Mouse (Mus musculus) fibroblast of lung, adult 2 months (primary cell): ENCODE data around the gene Tbc1d22a.
"Not testable (repeated sequence)": the region's sequence is repeated elsewhere in the genome, so short reads cannot be mapped to it uniquely, and the experiment has no call there.

Experiments used
- DNase-seq: peaks from one replicate; pipeline ENCODE4 v3.0.0-alpha.2; 2011; ENCODE audit warnings: low read depth

Gene Tbc1d22a

DNA sequence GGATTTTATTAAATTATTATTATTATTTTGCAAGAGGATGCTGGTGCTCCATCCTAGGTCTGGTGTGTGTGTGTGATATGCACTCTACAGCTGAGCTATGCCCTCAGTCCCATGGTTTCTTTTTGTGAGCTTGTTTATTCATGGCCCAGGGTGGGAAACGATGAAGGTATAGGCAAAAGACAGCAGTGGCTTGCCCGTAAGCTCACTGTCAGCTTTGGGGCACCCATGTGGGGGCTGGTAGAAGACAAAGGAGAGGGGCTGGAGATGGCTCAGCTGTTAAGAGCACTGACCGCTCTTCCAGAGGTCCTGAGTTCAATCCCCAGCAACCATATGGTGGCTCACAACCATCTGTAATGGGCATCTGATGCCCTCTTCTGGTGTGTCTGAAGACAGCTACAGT is 32.9 kb upstream of the Tbc1d22a start:
- DNase-seq, result not testable (repeated sequence)

DNA sequence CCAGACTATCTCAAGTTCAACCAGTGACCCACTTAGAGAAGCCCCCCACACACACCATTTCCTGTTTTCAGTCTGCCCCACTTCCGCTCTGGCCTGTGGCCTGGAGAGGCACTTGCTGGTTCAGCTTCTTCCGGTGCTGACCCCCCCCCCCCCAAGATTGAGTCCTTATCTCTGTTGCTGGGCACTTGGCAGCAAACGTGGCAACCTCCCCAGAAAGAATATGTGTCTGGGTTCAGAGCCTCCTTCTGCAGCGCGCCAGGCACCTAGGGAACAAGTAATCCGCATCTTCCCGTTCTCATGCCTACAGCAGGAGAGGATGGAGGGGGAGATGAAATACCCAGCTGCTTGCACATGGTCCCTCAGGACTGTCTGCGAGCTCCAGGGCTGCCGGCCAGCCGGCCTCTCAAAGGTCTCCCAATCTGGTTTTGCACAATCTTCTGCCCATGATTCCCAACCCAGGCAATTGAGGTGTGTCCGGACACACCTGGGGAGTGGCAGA is 32.3 kb upstream of the Tbc1d22a start:
- DNase-seq, result no peak

DNA sequence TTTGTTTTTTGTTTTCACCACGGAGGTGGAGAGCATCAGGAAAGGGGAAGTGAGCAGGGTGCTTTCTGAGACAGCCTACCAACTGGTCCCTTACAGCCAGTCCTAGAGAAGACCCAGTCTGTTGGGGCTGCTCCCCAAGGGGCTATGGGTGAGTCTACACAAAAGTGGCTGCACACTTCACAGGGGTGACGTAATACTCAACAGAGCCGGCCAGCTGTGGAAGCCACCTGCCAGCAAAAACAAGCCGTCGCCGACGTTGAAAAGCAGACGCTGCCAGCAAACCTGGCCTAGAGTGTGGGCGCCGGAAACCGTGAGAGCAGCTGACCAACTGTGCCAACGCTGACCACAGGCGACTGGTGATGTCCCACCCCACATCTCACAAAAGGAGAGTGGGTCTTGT is 31.6 kb upstream of the Tbc1d22a start:
- no peak for DNase-seq

DNA sequence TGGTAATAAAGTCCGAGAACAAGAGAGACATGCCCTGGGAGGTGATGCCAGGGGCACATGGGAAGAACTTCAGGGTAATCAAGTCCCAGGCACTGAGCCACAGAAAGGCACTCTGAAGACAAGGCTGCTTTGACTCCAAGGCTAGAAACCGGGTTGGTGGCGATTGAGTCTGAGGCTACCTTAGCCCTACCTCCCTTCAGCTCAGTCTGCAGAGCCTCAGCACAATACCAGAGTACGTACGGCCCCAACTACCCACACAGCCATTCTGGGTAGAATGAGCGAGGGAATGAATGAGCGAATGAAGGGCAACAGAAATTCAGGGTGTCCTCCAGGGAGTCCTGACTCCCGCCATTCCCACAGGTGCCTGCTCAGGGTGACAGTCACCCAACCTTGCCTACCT is 30.8 kb upstream of the Tbc1d22a start:
- no peak for DNase-seq

DNA sequence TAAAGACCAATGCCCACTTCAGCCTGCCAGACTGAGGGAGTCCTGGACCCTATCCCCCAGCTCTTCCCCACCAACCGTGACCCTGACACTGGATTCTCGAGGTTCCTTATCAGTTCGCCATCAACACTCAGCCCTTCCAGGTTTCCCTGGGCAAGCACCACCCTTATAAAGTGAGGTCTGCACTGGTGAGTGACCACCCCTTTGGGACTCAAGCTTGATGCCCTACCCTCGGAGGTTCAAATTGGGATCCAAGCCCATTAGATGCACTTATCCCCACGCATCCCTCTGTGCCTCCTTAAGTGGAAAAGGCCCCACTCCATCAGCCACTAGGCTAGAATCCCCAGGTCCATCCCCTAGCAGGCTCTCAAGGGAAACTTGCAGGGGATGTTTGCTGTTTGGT is 30.2 kb upstream of the Tbc1d22a start:
- no peak for DNase-seq

DNA sequence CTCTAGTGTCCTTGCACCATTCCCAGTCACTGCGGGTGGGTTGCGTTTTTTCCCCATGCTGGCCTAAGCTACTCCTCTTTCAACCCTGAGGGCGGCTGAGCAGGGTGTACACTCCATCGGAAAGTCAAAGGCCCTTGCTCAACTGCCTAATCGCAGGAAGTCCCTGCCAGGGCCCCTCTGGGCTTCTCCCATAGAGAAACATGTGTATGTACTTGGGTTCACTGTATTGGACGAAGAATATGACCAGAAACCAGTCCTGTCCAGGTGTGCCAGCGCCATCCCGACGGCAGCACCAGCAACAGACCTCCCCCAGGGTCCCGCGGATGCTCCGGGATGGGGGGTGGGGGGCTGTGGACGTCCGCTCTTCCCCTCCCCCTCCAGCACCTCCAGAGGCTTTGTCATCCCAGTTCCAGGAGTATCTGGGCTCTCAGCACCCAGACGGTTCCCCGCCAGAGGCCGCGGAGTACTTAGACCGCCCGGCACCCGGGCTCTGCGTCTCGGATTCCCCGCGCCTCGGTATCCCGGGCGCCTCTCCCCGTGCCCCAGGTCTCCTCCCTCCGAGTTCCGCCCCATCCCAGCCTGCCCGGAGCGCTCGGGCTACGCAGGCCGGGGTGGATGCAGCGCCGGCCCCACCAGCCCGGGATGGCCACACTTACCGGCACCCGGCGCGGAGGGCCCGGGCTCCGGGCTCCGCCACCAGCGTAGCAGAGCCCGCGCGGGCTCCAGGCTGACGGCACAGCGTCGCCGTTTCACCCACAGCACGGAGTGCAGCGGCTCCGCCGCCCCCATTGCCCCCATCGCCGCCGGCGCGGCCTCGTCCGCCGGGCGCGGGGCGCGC is 29.2 kb upstream of the Tbc1d22a start:
- no peak for DNase-seq

DNA sequence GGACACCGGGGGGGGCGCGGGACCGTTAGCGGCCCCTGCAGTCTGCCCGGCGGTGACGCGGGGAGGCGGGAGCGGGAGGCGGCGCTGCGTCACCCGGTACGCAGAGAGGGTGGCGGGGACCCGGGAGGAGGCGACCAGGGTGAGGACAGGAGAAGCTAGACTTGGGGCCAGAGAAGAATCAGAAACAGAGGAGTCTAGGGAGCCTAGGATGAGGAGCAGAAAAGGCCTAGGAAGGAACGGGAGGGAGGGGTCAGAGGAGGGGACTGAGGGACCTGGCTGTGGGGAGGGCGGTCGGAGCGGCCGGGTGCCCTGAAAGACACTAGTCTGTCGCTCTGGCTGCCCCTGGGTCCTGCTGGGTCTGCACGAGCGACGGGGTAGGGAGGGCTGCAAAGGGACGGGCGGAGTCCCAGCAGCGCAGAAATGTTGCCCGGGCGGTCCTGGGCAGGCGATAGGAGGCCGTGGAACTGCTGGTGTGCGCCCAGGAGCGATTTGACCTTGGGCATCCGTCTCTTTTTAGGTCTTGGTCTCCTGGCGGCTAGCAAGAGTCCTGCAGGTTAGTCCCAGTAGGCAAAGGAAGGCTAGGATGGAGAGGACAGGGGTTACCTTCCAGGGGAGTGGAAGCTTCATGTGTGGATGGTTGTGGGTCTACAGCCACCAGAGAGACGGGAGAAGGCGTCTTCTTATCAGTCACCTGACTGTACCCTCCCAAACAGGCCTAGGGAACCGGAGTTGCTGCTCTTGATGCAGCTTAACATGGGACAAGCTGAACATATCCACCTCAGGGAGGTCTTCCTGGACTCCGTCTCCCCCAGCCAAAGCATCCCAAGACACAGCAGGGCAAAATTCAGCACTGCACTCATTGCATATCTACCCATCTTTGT is 28.3 kb upstream of the Tbc1d22a start, which contains the start of gene Cerk:
Gene Cerk, minus strand, starts transcription at position 453 of the 881 bp plus-strand sequence.
- DNase-seq, result no peak

DNA sequence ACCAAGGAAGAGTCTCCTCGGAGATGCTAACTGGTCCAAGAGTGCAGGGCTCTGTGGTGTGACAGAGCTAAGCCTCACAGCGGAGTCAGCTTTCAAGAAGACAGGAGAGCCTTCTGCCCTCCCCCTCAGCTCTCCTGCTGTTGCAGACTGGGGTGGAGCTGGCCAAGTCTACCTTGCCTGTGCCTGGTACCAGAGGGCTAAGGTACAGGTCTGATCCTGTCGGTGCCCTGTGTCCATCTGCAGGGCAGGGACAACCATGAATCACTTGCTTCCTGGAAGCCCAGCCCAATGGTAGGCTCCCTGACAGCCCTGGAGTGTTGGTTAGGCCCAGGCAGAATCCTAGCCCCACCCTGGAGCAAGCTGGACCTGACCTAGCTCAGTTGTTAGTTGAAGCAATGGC is 27.6 kb upstream of the Tbc1d22a start:
- no peak for DNase-seq

DNA sequence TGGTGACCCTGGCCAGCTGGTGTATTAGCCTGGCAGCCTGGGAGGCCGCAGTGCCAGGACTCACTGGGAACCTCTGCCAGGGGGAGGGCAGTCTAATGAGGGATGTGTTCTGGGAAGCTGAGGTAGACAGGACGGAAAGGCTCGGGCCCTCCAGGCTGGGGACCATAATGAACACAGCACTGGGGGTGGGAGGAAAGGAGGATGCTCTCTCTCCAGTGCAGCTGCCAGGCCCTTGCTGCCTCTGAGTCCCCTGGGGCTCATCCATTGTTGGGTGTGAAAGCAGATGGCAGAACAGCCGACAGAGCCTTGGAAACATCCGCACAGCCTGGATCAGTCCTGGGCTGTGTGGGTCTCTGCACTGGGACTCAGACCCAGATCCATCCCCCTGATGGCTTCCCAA is 26.1 kb upstream of the Tbc1d22a start:
- no peak for DNase-seq

DNA sequence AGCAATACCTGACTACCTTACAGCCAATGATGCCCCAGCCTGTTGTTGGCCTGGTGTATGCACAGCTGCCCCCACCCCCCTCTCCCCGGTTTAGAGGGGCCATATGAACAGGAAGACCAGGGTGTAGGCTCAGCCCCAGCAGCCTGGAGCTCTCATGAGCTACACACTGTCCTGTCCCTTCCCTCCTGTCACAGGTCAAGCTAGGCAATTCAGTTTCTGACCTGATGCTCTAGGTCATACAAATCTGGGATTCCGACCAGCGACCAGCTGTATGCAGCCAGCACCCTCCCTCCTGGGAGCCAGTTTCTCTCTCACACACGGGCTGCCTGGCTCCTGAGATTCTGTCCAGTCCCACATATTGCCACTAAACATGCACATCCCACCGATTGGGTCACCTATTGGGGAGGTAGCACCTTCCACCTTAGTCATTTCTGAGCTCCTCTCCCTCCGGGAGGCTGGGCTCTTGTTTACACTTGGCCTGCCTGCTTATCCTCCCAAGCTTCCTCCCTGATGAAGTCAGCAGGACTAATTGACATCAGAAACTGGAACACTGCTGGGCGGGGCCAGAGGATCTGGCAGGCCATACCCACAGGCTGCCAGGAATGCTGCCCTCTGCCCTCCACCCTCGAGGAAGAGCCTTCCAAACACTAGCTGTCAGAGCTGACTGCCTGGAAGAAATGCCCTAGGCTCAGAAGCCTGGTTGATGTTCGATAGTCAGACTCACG is 25.4 kb upstream of the Tbc1d22a start:
- no peak for DNase-seq

DNA sequence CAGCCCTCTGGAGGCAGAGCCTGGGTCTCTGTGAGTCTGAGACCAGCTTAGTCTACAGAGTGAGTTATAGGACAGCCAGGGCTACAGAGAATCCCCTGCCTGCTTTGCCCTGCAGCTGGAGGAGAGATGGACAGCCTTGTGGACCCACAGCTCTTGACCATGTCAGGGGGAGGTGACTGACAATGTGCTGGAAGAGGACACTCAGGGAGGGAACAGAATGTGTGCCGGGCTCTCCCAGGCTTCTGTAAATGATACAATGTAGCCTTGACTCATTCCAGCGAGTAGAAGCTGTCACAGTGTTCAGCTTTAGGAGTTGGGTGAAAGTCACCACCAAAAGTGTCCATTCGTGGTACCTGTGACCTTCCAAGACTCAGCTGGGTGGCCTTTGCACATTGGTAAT is 23.9 kb upstream of the Tbc1d22a start:
- DNase-seq, result no peak

DNA sequence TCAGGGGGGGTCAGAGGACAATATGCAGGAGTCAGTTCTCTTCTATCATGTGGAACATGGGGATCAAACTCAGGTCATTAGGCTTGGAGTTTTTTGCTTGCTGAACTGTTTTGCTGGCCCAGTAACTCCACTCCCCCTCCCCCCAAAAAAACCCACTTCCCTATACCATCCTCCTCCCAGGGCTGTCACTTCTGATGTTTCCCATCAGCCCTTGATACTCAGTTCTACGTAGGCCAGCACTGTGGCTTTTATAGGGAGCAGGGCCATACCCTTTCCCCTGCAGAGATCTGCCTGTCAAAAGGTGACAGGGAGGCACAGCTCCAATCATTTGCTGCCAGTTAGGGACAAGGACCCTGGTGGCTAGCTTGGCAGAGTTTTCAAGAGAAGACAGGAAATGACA is 22.8 kb upstream of the Tbc1d22a start:
- DNase-seq, result no peak

DNA sequence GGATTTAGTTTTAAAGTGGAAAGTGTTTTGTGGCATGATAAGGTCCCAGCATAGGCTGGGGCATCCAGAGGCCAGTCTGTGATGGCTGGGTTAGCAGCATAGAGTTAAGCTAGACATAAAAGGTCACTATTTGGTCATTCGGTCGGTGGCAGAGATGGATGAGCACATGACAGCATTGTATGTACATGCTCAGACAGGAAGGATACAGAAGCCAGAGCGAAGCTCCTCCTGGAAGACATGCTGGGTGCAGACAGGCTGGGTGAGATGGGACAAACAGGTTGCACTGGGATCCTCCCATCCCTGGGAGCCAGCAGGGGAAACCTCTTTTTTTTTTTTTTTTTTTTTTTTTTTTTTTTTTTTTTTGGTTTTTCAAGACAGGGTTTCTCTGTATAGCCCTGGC is 22.3 kb upstream of the Tbc1d22a start:
- no peak for DNase-seq

DNA sequence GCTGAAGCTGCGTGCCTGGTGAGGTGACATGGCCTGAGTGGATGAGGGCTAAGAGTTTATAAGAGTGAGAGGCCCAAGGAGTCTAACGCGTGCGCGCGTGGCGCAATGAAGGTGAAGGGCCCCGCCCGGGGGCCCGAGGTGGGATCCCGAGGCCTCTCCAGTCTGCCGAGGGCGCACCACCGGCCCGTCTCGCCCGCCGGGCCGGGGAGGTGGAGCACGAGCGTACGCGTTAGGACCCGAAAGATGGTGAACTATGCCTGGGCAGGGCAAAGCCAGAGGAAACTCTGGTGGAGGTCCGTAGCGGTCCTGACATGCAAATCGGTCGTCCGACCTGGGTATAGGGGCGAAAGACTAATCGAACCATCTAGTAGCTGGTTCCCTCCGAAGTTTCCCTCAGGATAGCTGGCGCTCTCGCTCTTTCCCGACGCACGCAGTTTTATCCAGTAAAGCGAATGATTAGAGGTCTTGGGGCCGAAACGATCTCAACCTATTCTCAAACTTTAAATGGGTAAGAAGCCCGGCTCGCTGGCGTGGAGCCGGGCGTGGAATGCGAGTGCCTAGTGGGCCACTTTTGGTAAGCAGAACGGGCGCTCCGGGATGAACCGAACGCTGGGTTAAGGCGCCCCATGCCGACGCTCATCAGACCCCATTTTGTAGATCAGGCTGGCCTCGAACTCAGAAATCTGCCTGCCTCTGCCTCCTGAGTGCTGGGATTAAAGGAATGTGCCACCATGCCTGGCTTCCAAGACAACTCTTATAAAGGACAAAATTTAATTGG is 19.4 kb upstream of the Tbc1d22a start:
- not testable (repeated sequence) for DNase-seq

DNA sequence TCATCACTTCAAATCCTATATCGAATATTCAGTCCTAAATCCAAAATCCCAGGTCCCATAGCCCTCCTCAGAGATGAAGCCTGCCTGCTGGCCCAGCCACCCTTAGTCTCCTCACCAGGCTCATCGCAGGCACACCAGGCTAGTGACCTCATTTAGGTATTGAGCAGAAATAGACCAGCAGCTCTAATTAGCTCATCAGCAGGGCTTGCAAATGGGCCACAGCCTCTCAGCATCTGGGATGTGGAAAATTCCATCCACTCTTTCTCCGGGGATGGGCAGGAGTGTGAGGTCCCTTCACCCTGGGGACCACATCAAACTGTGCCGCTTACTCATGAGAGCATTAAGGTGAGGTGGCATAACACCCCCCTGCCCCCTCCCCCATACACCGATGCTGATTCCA is 15.2 kb upstream of the Tbc1d22a start:
- no peak for DNase-seq

DNA sequence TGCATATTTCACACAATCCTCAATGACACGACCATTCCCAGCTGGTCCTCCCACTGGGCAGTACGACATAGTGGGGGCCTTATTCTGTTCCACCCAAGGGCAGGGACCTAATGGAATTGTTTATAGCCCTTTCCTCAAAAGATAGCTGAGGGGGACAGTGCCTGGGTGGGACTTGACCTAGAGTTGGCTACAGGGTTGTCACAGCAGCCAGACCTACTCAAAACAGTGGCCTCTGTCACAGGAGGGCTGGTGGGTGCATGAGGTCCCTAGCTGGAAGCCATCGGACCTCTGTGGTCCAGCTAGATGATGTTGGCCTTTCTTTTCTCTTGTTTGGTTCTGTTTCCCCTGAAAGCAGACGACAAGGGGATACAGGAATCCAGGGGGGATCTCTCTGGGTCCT is 14.8 kb upstream of the Tbc1d22a start:
- no peak for DNase-seq

DNA sequence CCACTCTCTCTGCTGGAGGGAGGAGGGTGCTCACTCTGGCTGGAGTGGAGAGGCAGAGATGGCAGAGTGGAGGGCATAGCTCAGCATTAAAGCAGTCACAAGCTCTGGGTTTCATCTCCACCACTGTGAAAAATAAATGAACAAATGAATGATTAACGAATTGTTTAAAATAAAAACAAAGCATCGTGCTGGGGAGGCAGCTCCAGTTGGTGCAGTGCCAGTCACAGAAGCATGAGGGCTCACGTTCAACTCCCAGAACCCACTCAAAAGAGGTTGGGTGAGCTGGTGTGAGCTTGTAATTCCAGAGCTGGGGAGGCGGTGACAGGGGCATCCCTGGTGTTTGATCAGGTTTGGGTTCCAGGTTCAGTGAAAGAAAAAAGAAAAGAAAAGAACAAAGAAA is 14.1 kb upstream of the Tbc1d22a start:
- DNase-seq, result no peak

DNA sequence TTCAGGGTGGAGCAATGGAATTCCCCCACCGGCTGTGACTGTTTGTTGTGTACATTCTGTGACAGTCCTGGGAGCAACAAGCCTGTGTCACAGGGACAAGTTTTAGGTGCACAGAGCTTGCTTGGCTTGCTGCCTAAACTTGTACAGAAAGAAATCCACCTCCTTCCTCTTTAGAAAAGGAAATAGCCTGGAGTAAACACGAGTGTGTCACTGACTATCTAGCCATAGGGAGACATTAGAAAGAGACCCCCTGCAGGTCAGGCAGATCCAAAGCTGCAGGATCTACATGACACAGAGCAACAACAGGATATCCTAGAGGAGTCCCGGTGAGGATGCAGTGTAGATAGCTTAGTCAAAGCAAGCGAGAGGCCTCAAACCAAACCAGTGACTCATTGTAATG is 13.2 kb upstream of the Tbc1d22a start:
- no peak for DNase-seq

DNA sequence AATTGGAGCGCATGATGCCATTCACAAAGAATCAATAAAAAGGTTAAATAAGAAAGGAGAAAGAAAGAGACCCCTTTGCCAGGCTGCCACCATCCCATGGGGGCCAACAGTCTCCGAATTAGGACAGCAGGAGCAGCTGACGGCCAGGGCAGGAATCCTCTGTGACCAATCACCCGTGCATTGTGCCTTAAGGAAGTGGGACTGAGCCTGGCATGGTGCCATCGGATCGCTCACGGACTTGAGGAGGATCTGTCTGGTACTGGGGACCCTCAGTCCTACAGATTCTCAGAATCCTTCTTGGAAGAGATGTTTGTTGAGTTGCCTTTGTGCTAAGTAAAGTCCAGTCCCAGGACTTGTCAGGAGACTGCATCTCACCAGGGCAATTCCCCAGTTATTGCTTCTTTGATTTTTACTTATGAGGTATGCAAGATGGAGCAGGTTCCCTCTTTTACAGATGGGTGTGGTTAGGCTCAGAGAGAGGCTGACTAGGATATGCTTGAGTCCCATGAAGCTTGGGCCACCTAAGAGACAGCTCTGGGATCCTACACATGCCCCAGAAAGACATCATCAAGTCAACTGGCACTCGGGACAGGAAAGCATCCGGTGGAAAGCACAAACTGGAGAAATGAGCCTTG is 12.4 kb upstream of the Tbc1d22a start:
- DNase-seq, result no peak

DNA sequence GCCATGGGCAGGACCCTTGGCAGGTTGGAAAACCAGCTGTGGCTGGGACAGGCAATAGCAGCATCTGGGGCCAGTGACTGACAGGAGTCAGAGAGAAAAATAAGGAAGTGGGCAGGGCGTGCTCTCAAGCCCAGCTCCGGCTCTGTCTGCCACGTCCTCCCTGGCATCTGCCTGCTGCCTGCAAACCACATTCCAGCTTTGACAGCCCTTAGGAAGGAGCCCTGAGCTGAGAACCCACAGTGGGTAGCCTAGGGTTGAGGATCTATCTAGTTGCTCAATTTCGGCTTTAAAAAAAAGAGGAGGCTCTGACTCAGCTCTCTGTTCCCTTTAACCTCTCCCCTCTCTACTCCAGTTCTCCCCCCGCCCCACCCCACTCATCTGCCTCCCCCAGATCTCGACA is 11.6 kb upstream of the Tbc1d22a start:
- no peak for DNase-seq

DNA sequence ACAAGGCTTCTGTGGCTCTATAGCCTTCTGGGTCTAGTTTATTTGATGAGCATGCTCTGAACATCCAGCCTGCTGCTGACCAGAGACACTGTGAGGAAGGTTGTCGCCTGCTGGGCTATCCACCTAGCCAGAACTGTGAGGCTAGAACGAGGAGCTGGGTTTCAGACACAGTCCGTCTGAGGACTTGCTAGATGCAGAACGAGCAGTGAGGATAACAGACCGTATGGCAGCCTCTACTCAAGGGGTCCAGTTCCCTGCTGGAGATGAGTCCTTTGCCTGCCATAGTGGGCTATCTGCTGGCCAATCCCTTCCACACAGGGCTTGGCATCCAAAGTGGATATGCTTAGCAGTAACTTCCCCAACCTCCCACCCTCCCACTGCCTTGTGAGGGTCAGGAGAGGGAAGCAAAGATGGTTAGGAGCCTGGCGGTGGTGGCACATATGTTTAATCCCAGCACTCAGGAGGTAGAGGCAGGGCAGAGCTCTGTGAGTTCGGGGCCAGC is 10.9 kb upstream of the Tbc1d22a start:
- DNase-seq, result no peak
